Mouse (Mus musculus): ENCODE results near the gene Col5a2.
"Not testable (repeated sequence)": the region's sequence is repeated elsewhere in the genome, so short reads cannot be mapped to it uniquely, and the experiment has no call there.

Col5a2 gene

GRCm38 (mm10) chr1:45430520-45430919, 72.6 kb downstream of the Col5a2 start:
- DNase-seq (ENCODE audit: extremely low spot score, low read depth, low spot score): no peak

GRCm38 (mm10) chr1:45429145-45429544, 73.9 kb downstream of the Col5a2 start:
- not testable (repeated sequence) for DNase-seq (ENCODE audit: extremely low spot score, low read depth, low spot score)

- DNase-seq (ENCODE audit: extremely low spot score, low read depth, low spot score): no peak
These were observed 79.2 kb downstream of the Col5a2 start for GRCm38 (mm10) chr1:45423915-45424314.

- DNase-seq (ENCODE audit: extremely low spot score, low read depth, low spot score): no peak
These were observed 82.5 kb downstream of the Col5a2 start for GRCm38 (mm10) chr1:45420554-45420953.

- no peak for DNase-seq (ENCODE audit: extremely low spot score, low read depth, low spot score)
These were observed 83.2 kb downstream of the Col5a2 start for GRCm38 (mm10) chr1:45419858-45420257.

- DNase-seq (ENCODE audit: extremely low spot score, low read depth, low spot score): no peak
These were observed 121.2 kb downstream of the Col5a2 start for GRCm38 (mm10) chr1:45381866-45382265.

GRCm38 (mm10) chr1:45379992-45380690, 122.9 kb downstream of the Col5a2 start:
- DNase-seq (ENCODE audit: extremely low spot score, low read depth, low spot score): no peak

- no peak for DNase-seq (ENCODE audit: extremely low spot score, low read depth, low spot score)
These were observed 137.7 kb downstream of the Col5a2 start for GRCm38 (mm10) chr1:45365427-45365826.

- no peak for DNase-seq (ENCODE audit: extremely low spot score, low read depth, low spot score)
These were observed 139.8 kb downstream of the Col5a2 start for GRCm38 (mm10) chr1:45363274-45363673.

GRCm38 (mm10) chr1:45359673-45360072, 143.4 kb downstream of the Col5a2 start:
- DNase-seq (ENCODE audit: extremely low spot score, low read depth, low spot score): no peak

- DNase-seq (ENCODE audit: extremely low spot score, low read depth, low spot score): no peak
These were observed 143.9 kb downstream of the Col5a2 start for GRCm38 (mm10) chr1:45359147-45359546.

- DNase-seq (ENCODE audit: extremely low spot score, low read depth, low spot score): no peak
These were observed 145.1 kb downstream of the Col5a2 start for GRCm38 (mm10) chr1:45358020-45358419.

- no peak for DNase-seq (ENCODE audit: extremely low spot score, low read depth, low spot score)
These were observed 147.1 kb downstream of the Col5a2 start for GRCm38 (mm10) chr1:45355944-45356343.

- DNase-seq (ENCODE audit: extremely low spot score, low read depth, low spot score): no peak
These were observed 173.9 kb downstream of the Col5a2 start for GRCm38 (mm10) chr1:45329149-45329548.
